Mouse (Mus musculus) heart, adult 2 months (tissue): ENCODE measurements around the gene Olfr1417.

ENCODE experiments used
- CTCF ChIP-seq: fragments of 200-600 bp; IDR thresholded peaks from 2 replicates; pipeline ENCODE4 v1.8.1; 2022; ENCODE audit warnings: antibody characterized with exemption, mild to moderate bottlenecking, moderate library complexity
- POLR2A ChIP-seq: fragments of 200-500 bp; IDR thresholded peaks from 2 replicates; pipeline ENCODE4 v1.6.1; 2011; ENCODE audit warnings: mild to moderate bottlenecking, low read depth, low read length, control low read depth; ENCODE audit not compliant: insufficient read depth

GRCm38 (mm10) chr19:11813649-11814048, 25.4 kb downstream of the Olfr1417 start:
- TF ChIP-seq CTCF (no peak), POLR2A (peak; percentile 56; the same call in 1 of the 2 replicates)
